Mouse (Mus musculus) gastrocnemius, postnatal 25 days (tissue): Measurements from ENCODE around the gene Micu2. TPM values are rescaled to one million over a fixed set of nuclear protein-coding genes. Genes with fewer than 3 reads are reported as not detected.
"Not testable (repeated sequence)": the region's sequence is repeated elsewhere in the genome, so short reads cannot be mapped to it uniquely, and the experiment has no call there.

ENCODE experiments used
- DNase-seq: peaks from one replicate; pipeline ENCODE4 v3.0.0; 2022
- total RNA-seq, 2 experiments: library from RNA; stranded (reverse); gene quantifications; 1 replicate in 1 of 2; 2 replicates in 1 of 2; pipeline ENCODE4 v1.2.3; 2021

Gene Micu2
- total RNA-seq, 2 experiments from 2014 or later, result 32.6 to 32.7 TPM

DNA sequence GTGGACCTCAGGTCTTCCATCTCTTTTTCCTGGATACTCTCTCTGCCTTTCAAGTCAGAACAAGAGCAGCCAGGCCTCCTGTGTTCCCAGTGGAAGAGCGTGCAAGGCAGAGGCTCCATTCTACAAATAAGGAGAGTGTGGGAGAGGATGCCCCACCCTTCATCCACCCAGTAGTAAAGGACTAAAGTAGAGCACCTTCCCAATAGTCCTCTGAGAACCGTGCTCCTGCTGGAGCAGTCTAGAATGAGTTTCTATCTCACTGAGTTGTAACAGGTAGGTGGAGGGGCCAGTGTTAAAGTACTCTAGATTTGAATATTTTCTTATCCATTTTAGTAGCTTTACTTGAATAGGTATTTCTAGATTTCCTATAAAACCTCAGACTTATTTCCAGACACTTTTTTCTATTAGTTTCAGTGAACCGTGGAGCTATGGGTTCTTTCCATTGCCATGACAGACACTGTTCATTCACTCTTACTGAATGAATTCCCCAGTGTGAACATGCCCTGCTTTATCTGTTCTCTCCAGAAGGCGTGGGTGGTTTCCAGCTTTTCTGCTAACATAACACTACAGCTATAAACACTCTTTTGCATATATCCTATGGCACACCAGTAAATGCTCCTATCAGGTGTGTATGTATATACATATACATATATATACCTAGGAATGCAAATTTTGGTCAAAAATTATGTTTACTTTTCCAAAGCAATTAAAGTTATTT, 31.8 kb downstream of the Micu2 start:
- no peak for DNase-seq

DNA sequence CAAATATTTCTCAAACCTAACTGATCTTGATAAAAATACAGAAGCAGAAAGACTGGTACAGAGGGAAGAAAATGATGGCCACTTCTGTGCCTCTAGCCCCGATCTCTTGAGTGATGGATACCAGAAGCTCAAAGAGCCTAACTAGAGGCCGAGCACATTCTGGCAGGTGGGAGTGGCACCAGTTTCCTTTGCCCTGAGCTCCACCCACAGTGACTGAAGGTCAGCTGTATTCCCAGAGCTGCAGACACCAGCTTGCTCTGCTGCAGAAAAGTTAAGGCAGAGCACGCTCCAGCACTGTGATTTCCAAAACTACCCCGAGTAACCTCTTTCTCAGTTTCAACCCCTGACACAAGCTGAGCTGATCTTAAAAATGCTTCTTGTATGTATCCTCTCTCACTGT, 37.2 kb downstream of the Micu2 start:
- DNase-seq, result no peak

DNA sequence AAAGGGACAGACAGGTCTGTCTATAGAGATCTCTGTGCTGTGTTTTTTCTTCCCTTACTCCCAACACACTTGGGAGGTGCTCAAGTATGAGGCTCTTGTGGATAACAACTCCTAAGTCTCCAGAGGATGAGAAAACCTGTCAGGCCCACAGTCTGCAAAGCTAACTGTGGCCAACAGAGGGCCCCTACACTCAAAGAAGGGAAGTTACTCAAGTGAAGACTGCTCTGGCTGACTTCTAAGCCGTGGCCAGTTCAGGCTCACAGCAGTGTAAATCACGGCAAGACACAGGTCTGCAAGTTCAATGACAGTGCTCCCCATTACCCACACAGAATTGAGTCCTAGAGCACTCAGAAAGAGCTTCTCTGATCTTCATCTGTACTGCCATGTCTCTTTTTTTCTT, 48.0 kb downstream of the Micu2 start:
- DNase-seq, result no peak

DNA sequence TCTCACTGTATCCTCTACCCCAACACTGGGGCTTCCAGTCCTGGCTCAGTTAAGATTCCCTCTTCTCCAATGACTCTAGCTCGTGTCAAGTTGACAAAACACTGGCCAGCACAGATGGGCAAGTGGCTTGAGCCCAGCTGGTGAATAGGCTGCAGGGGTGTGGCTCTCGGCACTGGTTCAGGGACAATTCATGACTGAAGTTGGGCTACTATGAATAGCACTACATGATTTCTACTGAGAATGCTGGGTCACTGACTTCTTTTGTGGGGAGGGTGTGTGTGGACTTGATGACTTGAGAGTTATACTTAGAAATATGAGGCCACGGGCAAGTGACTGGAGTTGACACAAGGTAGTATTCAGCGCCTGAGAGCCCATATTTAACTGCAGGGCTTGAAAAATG, 53.2 kb downstream of the Micu2 start:
- peak; percentile 74 for DNase-seq

DNA sequence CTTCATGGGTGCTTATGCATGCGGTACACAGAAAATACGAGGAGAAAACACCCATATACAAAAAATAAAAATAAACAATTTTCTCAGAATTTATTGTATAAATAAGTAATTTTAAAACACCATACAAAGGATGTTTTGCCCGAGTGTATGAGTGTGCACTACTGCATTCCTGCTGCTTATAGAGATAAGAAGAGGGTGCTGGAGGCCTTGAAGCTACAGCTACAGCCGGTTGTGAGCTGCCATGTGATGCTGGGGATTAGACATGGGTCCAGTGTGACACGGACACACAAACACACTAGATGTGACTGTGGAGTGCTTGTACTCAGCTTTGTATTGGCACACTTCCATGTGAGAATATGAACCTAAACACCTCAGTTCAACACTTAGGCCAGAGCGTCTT, 61.8 kb downstream of the Micu2 start:
- DNase-seq, result no peak

DNA sequence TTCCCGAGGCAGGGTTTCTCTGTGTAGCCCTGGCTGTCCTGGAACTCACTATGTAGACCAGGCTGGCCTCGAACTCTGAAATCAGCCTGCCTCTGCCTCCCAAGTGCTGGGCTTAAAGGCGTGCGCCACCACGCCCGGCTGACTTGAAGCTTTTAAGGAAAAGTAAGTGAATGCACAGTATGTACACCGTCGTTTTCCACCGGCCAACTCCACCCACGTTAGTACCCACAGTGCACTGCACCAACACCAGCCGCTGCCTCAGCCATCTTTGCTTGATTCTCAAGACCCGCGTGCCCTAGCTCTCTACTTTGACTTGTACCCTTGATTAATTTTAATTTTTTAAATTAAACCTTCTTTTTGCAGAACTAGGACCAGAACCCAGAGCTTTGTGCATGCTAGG, 64.4 kb downstream of the Micu2 start:
- no peak for DNase-seq

DNA sequence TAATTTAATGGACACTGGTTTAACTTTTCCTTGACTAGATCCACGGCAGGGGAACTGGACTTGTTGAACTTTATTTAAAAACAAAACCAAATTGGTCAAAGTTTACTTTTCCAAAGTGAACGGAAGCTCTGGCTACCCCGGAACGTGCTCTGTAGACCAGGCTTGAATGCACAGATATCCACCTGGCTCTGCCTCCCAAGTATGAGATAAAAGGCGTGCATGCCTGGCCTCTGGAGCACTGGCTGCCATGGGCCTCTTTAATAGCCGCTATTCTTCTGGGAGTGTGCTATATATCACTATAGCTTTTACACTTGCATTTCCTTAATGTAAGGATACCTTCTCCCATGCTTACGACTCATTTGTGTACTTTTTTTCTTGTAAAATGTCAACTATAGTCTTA, 65.5 kb downstream of the Micu2 start:
- DNase-seq, result no peak

DNA sequence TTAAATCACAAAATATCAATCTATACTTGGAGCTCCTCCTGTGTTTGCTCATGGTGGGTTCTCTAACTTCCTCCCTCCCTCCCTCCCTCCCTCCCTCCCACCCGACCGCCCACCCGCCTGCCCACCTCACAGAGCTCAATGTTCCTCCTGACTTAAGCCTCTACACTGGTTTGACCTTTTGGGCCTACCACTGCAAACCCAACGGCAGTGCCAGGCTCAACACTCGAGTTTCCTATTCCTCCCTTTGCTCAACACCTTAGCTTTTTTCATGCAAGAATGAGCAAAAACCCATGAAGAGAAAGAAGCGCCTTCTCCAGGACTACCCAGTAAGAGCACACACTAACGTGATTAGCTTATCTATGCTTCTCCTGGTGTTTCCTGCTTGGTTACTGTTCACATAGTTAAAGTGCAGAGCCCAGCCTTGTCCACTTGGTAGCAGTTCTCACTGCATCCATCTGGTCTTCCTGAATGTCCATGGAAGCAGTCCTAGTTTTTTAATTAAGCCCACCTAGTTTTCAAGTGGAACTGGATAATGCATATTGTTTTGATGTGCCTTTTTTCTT, 66.1 kb downstream of the Micu2 start:
- no peak for DNase-seq

DNA sequence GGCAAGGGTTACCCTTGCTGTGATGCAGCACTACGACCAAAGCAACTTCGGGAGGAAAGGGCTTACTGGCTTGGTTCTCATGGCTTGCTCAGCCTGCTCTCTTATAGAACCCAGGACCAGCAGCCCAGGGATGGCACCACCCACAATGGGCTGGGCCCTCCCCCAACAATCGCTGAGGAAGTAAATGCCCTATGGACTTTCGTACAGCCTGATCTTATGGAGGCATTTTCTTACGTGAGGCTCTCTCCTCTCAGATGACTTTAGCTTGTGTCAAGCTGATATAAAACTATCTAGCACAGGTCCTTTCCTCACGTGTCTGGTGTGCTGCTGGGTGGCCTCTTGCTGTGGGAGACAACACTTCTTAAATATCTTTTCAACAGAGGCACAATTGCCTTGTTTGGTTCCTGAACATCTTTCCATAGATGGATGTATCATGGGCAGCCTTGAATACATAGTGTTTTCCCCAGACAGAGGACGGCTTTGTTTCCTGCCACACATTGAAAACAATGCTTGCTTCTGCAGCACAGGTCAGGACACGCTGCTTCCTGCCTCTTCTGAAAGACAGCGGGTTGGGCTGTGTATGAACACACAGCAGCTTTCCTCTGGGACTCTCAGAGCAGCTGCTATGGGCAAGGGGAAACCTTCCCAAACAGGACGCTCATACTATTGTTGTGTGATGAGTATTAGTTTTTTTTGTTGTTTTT, 77.5 kb downstream of the Micu2 start:
- DNase-seq, result peak; percentile 26

DNA sequence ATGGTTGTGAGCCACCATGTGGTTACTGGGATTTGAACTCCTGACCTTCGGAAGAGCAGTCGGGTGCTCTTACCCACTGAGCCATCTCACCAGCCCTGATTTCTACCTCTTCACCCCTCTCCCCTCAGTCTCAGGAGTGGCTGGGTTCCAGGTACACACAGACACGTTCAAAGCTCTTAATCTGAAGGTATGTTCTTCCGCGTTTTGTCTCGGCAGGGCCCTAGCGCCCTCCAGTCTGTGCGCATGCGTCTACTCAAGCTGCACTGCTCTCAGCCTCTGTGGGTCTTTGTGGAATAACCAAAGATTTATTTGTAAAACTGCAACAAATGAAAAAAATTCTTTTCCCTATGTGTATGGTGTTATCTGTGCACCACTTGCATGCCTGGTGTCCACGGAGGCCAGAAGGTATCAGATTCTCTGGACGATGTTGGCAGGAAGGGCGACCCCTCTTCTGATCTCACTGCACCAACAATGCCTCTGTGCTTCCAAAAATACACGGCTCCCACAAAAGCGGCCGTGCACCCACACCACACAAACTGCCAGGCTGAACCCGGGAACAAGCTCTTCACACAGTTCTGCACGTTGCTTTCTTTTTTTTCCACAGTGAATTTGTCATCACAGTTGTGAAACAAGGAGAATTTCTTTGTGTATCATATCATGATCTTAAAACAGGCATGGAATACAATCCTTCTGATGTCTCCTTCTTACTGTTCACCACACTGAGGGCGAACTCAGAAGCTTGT, 78.3 kb downstream of the Micu2 start:
- DNase-seq, result no peak

DNA sequence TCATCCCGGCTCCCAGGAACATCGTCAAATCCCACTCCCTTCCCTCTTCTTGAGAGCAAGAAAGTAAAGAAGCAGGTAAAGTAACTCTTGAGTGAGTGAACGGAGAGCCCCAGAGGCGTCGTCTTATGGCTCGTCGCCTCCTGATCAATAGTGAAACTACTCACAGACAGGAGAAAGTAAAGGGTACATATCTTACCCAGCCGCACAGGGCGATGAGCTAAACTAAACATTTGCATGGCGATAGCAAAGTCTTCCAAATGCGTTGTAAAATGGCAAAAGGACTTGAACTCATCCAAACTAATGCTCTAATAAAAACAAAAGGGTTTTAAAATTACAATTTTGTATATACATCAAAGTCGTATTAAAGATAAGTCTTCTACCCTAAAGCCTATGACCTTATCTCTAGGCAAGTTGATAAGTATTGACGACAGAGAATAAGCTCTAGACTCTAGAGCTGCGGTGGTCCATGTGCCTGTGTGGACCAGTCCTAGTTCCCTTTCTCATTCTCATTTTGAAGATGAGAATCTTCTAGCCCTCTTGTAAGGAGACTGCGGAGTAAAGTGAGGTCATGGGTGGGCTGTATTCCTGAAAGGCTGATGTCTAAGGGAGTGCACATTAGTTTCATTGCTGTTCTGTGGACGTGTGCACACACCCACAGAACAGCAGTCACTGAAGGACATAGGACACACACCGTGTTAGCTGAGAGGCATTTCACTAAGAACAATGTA, 79.8 kb downstream of the Micu2 start:
- no peak for DNase-seq

DNA sequence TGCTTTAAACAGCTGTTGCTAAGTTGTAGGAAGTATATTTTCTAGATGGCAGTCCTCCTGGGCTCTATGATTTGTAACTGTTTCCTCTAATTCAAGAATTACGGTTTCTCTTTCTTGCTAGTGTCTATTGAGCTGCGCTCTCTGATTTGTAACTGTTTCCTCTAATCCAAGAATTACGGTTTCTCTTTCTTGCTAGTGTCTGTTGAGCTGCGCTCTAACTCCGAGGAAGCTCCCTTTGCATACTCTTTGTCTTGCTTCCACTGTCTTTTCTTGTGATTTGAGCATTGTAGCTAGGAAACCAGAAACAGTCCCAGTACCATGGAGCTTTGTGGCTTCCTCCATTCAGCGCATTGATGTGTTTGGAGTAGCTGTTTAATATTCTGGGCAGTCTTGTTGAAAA, 83.7 kb downstream of the Micu2 start:
- DNase-seq, result no peak

DNA sequence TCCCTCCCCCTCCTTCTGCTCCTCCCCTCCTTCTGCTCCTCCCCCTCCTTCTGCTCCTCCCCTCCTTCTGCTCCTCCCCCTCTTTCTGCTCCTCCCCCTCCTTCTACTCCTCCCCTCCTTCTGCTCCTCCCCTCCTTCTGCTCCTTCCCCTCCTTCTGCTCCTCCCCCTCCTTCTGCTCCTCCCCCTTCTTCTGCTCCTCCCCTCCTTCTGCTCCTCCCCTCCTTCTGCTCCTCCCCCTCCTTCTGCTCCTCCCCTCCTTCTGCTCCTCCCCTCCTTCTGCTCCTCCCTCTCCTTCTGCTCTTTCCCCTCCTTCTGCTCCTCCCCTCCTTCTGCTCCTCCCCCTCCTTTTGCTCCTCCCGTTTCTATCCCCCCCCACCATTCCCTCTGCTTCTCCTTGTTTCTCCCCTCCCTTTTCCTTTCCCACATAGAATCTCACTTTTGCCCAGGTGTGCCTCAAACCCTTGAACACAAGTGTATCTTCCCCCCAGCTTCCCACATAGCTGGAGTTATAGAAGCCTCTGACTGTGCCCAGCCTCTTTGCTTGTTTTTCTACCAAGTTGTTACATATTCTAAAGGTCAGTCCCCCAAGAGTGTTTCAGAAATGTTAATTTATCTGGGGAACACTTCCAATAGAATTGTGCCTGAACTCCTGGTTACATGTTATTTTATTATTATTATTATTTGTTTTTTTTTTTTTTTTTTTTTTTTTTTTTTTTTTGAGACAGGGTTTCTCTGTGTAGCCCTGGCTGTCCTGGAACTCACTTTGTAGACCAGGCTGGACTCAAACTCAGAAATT, 86.7 kb downstream of the Micu2 start:
- DNase-seq, result not testable (repeated sequence)

DNA sequence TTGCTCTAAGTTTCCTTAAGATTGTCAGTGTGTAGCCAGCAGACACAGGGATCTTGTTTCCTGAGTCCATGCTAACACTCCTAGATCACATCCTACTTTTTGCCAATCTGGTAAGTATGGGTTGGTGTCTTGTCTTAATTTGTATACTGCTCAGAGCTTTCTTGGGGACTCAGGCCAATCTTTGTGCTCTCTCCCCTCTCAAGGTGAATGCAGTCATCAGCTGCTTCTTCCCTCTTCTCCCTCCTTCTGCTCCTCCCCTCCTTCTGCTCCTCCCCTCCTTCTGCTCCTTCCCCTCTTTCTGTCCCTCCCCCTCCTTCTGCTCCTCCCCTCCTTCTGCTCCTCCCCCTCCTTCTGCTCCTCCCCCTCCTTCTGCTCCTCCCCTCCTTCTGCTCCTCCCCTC, 87.3 kb downstream of the Micu2 start:
- DNase-seq, result not testable (repeated sequence)

DNA sequence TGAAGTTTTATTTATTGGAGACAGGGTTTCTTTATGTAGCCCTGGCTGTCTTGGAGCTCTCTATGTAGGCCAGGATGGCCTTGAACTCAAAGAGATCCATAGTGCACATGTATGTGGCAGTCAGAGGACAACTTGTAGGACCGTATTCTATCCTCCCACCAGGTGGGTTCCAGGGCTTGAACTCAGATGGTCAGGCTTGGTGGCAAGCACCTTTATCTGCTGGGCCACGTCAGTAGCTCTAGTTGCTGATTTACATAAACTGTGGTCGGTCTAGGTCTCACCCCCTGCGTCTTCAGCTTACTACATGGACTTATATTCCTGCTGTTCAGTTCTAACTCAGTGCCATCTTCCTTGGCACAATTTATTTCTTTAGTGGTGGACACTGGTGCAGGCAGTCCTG, 87.7 kb downstream of the Micu2 start:
- DNase-seq, result no peak

DNA sequence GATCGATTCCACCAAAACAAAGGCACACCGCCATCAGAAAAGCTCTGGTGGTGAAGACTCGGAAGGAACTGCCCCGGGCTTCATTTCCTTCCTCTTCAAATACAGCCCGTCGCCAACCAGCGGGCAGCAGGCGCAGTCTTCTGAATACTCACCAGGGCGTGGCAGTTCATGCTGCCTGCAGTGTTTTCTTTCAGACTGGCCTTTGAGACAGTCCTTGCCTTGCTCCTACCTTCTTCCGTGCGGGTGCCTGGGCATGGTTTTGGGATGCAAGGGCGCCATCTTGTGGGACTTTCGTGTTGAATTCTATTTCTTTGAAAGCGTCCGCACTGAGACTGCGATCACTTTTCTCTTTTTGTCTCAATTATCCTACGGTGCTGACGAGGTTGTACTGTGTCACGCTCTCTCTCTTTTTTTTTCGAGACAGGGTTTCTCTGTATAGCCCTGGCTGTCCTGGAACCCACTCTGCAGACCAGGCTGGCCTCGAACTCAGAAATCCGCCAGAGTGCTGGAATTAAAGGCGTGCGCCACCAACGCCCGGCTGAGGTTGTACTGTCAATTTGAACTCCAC, 88.5 kb downstream of the Micu2 start:
- peak; percentile 77 for DNase-seq

DNA sequence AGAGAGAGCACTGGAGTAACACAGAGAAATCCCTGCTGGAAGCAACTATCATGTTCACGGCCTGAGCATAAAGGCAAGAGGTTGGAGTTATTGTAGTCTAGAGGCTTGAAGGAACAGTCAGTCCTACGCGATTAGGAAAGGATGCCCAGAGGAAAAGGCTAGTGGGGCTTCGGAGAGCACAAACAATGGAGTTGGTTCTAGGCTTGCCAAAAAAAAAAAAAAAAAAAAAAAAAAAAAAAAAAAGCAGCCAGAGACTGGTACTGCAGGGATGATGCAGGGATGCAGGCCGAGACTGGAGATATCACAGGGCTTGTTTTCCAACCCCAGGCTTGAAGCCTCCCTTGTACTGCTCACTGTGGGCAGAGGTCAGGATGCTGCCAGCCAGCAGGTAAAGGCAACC, 89.8 kb downstream of the Micu2 start:
- DNase-seq, result no peak

DNA sequence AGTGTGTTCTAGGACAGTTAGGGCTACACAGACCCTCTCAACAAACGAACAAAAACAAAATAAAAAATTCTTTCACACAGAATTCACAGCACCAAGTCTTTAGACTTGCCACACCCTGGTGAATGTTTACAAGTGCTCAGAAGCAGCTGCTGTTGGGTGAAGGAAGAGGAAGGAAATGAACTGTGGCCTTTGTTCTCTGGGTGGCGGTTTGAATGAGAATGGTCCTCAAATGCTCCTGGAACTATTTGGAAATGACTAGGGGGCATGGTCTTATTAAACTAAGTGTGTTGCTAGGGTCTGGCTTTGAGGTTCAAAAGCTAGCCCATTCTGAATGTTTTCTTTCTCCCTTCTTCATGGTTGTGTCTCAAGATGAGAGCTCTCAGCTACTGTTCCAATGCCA, 90.6 kb downstream of the Micu2 start:
- no peak for DNase-seq

DNA sequence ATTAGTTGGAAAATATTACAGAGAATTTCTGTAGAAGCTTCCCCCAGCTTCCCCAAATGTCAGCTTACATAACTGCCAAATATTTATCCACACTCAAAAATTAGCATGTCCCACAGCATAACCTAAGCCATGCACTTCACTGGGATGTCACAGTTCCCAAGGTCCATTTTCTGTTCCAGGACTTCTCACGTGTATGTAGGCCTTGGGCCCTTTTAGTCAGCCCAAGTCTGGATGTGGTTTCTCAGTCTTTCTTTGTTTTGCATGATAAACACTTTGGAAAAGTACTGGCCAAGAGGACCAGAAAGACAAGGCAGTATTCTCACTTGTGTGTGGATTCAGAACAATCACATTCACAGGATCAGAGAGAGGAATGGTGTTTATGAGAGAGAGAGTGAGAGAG, 97.1 kb downstream of the Micu2 start:
- no peak for DNase-seq

DNA sequence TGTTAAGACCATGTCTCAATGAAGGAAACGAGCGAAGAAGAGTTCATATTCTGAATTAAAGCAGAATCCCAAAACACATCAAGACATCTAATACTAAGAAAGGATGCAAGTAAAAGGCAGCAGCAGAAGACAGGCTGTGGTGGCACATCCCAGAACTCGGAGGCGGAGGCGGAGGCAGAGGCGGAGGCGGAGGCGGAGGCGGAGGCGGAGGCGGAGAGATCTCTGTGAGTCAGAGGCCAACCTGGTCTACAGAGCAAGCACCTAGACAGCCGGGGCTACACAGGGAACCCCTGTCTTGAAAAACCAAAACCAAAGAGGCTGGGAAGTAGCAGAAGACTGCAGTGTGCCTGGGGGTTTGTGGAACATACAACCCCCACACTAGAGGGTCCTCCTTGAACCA, 102.2 kb downstream of the Micu2 start:
- DNase-seq, result no peak
